Mouse (Mus musculus) olfactory bulb, adult 2 months (tissue): ENCODE measurements around the gene Dscam. TPM values are rescaled to one million over a fixed set of nuclear protein-coding genes. Genes with fewer than 3 reads are reported as not detected.

Experiments used
- H3K27ac ChIP-seq: fragments of 200-500 bp; 2 replicates; pipeline ENCODE4 v1.5.1; 2012; ENCODE audit warnings: low read depth, low read length; ENCODE audit not compliant: insufficient read depth
- H3K4me1 ChIP-seq: fragments of 200-500 bp; 2 replicates; pipeline ENCODE4 v1.6.1; 2012; ENCODE audit warnings: low read length; ENCODE audit not compliant: control insufficient read depth, insufficient read depth
- H3K4me3 ChIP-seq: fragments of 200-500 bp; 2 replicates; pipeline ENCODE4 v1.5.1; 2012; ENCODE audit warnings: mild to moderate bottlenecking, low read depth, low read length, moderate library complexity; ENCODE audit not compliant: insufficient read depth
- CTCF ChIP-seq: fragments of 200-500 bp; IDR thresholded peaks from 2 replicates; pipeline ENCODE4 v1.5.1; 2012; ENCODE audit warnings: low read depth, mild to moderate bottlenecking, low read length, moderate library complexity; ENCODE audit not compliant: insufficient read depth
- POLR2A ChIP-seq: fragments of 200-500 bp; IDR thresholded peaks from 2 replicates; pipeline ENCODE4 v1.6.1; 2012; ENCODE audit warnings: mild to moderate bottlenecking, low read depth, low read length, moderate library complexity; ENCODE audit not compliant: insufficient read depth
- WGBS: fragments of 180-500 bp; shearing (Covaris S2); methylation state at CpG from one replicate; pipeline ENCODE4 v1.1.7; 2018; 5-methylcytosine and 5-hydroxymethylcytosine counted together
- polyA plus RNA-seq: library from polyadenylated mRNA; stranded (reverse); fragments of >200 nt; gene quantifications from 2 replicates; pipeline ENCODE4 v1.2.4, GENCODE M21; 2012; ENCODE audit warnings: low replicate concordance; ENCODE audit not compliant: missing spikeins, insufficient read depth, insufficient read length

Gene Dscam
- polyA plus RNA-seq, 1 experiment = 97.5 TPM

GRCm38 (mm10) chr16:97089339-97089738, 81.2 kb downstream of the Dscam start:
- H3K4me1 ChIP-seq = no peaks in the 10 kb centered on the region
- no peak overlapping the region for H3K27ac ChIP-seq
- no peak overlapping the region for H3K4me3 ChIP-seq
- WGBS = 75% methylated on average over 3 of the region's 3 CpGs
- TF ChIP-seq CTCF = no peak
- no peak for TF ChIP-seq POLR2A

- H3K4me1 ChIP-seq = no peaks in the 10 kb centered on the region
- WGBS = 54% methylated on average over 2 of the region's 2 CpGs
- H3K4me3 ChIP-seq = no peak overlapping the region
- H3K27ac ChIP-seq = no peak overlapping the region
- no peak for TF ChIP-seq POLR2A
- TF ChIP-seq CTCF = no peak
Measured at GRCm38 (mm10) chr16:97083694-97084093, 86.9 kb downstream of the Dscam start.

GRCm38 (mm10) chr16:97075920-97076572, 94.5 kb downstream of the Dscam start:
- Histone ChIP-seq H3K4me3 (no peak overlapping the region), H3K27ac (no peak overlapping the region), H3K4me1 (peaks cover 2% of the 10 kb centered on the region; the same call in 1 of the 2 replicates)
- 62% methylated on average over 4 of the region's 4 CpGs for WGBS
- TF ChIP-seq CTCF (no peak), POLR2A (no peak)

- WGBS = 65% methylated on average over 6 of the region's 6 CpGs
- peaks cover 2% of the 10 kb centered on the region; the same call in 1 of the 2 replicates for H3K4me1 ChIP-seq
- no peak overlapping the region for H3K27ac ChIP-seq
- no peak overlapping the region for H3K4me3 ChIP-seq
- TF ChIP-seq CTCF = no peak
- no peak for TF ChIP-seq POLR2A
Measured at GRCm38 (mm10) chr16:97075137-97075902, 95.2 kb downstream of the Dscam start.

GRCm38 (mm10) chr16:97073847-97074246, 96.7 kb downstream of the Dscam start:
- no peak overlapping the region for H3K27ac ChIP-seq
- TF ChIP-seq CTCF = no peak
- no peak for TF ChIP-seq POLR2A
- WGBS = 85% methylated on average over 1 of the region's 1 CpGs
- peaks cover 2% of the 10 kb centered on the region; the same call in 1 of the 2 replicates for H3K4me1 ChIP-seq
- no peak overlapping the region for H3K4me3 ChIP-seq

GRCm38 (mm10) chr16:97072624-97073023, 97.9 kb downstream of the Dscam start:
- WGBS = 45% methylated on average over 2 of the region's 2 CpGs
- Histone ChIP-seq H3K4me3 (no peak overlapping the region), H3K4me1 (no peaks in the 10 kb centered on the region; the same call in 1 of the 2 replicates), H3K27ac (no peak overlapping the region)
- TF ChIP-seq CTCF (no peak), POLR2A (no peak)

GRCm38 (mm10) chr16:97066856-97067255, 103.7 kb downstream of the Dscam start:
- 75% methylated on average over 4 of the region's 4 CpGs for WGBS
- no peak for TF ChIP-seq POLR2A
- no peak for TF ChIP-seq CTCF

GRCm38 (mm10) chr16:97062207-97062606, 108.3 kb downstream of the Dscam start:
- H3K27ac ChIP-seq = no peak overlapping the region
- H3K4me3 ChIP-seq = no peak overlapping the region
- peaks cover 3% of the 10 kb centered on the region; the same call in 1 of the 2 replicates for H3K4me1 ChIP-seq
- 92% methylated on average over 3 of the region's 3 CpGs for WGBS
- no peak for TF ChIP-seq POLR2A
- TF ChIP-seq CTCF = no peak

More at GRCm38 (mm10) chr16:97066856-97067255, 103.7 kb downstream of the Dscam start:
- Histone ChIP-seq H3K4me3 (no peak overlapping the region), H3K4me1 (peaks cover 3% of the 10 kb centered on the region; the same call in 1 of the 2 replicates), H3K27ac (no peak overlapping the region)

GRCm38 (mm10) chr16:97061390-97061789, 109.2 kb downstream of the Dscam start:
- H3K27ac ChIP-seq = no peak overlapping the region
- 86% methylated on average over 7 of the region's 7 CpGs for WGBS
- no peak overlapping the region for H3K4me3 ChIP-seq
- TF ChIP-seq POLR2A = no peak
- TF ChIP-seq CTCF = no peak
- no peaks in the 10 kb centered on the region for H3K4me1 ChIP-seq
